In genomic region chr2:142380563-142380962, GRCm38 (mm10) we compare ENCODE assay signal across 10 mouse cellular contexts.
DNase-seq lines count a peak whose midpoint lies in the region; ATAC-seq lines count a peak whose summit lies in the region.
"Had no signal": no experiment of that assay in that cellular context is flagged by ENCODE, and none has a peak within 500 bp of the region (broad histone marks: within the 10 kb centered on the region; RNA-seq: fewer than 3 reads in every experiment).

No protein-coding gene starts in this region.

- intact Hi-C loops in heart, postnatal 25 days (cut with DNase I): no loop called here

- no peaks in the 10 kb centered on the region for H3K4me1 ChIP-seq in heart, embryonic 16.5 days (ENCODE audit: control insufficient read depth, insufficient read depth, low read length)
- H3K4me1 ChIP-seq: neural tube, embryonic 13.5 days; stomach, embryonic 15.5 days had no signal

- H3K9ac ChIP-seq in heart, embryonic 16.5 days (ENCODE audit: low read length): no peak overlapping the region
- H3K9ac ChIP-seq: neural tube, embryonic 13.5 days; stomach, embryonic 15.5 days had no signal

- WGBS in heart, embryonic 16.5 days: 79% methylated on average over 2 of the region's 2 CpGs

- no peak for DNase-seq in heart, postnatal 25 days (ENCODE audit: low spot score)
- DNase-seq in brain, adult 2 months (ENCODE audit: low read depth, low spot score): peak; percentile 98
- DNase-seq in cerebellum, adult 11 months: peak; percentile 85
- peak; percentile 76 to 79 for DNase-seq in cerebellum, postnatal 36 days
- DNase-seq in adrenal gland, adult 2 months: no peak
- DNase-seq in MN1 (ENCODE audit: low spot score): no peak
- DNase-seq: lung, adult 2 months had no signal

- no peak overlapping the region for H3K4me3 ChIP-seq in heart, embryonic 16.5 days (ENCODE audit: low read length)
- H3K4me3 ChIP-seq: neural tube, embryonic 13.5 days; stomach, embryonic 15.5 days had no signal

- H3K27ac ChIP-seq in heart, embryonic 16.5 days (ENCODE audit: low read length): no peak overlapping the region
- H3K27ac ChIP-seq: neural tube, embryonic 13.5 days; stomach, embryonic 15.5 days had no signal

- no peaks in the 10 kb centered on the region for H3K27me3 ChIP-seq in heart, embryonic 16.5 days (ENCODE audit: control insufficient read depth, insufficient read depth, low read length)
- H3K27me3 ChIP-seq: neural tube, embryonic 13.5 days; stomach, embryonic 15.5 days had no signal

- ATAC-seq in heart, embryonic 16.5 days (replicated peaks; ENCODE audit: extremely low read depth, insufficient read depth, low FRiP score): peak; percentile 70

- H3K9me3 ChIP-seq in heart, embryonic 16.5 days (replicated peaks; ENCODE audit: control insufficient read depth, low read length): no peaks in the 10 kb centered on the region
- H3K9me3 ChIP-seq: neural tube, embryonic 13.5 days; stomach, embryonic 15.5 days had no signal

- H3K4me2 ChIP-seq in heart, embryonic 16.5 days (ENCODE audit: low read depth, low read length): no peak overlapping the region
- H3K4me2 ChIP-seq: neural tube, embryonic 13.5 days; stomach, embryonic 15.5 days had no signal

- H3K36me3 ChIP-seq in heart, embryonic 16.5 days (ENCODE audit: control insufficient read depth, insufficient read depth): no peaks in the 10 kb centered on the region
- H3K36me3 ChIP-seq: neural tube, embryonic 13.5 days; stomach, embryonic 15.5 days had no signal

Comparison
In these comparisons a context has a peak if more than half of its experiments do, and no peak if none do; other contexts are left out.
1. DNase-seq: peak in brain, adult 2 months (single experiment), cerebellum, adult 11 months (single experiment) and cerebellum, postnatal 36 days (2 of 2); none in heart, postnatal 25 days (single experiment), adrenal gland, adult 2 months (single experiment) and MN1 (single experiment).